Mouse (Mus musculus): ENCODE results near the gene Cacng1.

Gene Cacng1

DNA sequence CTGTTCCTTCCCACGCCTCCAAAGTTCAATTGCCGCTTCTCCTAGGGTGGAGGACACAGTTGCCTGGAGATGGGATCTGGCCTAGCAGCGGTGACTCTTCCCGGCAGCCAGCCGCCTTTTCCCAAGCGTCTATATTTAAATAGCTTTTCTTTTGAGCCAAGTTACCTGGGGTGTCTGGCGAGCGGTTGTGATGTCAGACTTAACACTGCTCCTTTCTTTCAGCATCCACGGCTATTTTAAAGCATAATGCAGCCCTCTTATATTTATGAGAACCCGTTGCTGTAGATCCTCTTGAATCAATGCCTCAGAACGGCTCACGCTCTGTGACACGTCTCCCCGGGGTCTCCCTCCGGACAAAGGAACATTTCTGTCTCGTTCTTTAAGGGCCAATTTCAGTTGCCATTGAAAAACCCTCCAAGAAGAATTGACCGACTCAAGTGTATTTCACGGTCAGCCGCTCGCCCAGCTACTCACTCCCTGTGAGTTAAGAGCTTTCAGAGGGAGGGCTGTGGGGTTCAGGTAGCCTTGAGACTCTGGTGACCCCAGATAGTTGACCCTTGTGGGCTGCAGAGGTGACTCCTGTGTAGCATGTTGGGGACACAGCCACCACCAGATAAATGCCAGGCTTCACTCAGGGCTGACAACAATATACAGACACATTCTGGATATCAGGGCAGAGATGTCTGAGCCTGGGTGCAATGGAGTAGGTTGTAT is 8.3 kb downstream of the Cacng1 start:
- no peak for DNase-seq

DNA sequence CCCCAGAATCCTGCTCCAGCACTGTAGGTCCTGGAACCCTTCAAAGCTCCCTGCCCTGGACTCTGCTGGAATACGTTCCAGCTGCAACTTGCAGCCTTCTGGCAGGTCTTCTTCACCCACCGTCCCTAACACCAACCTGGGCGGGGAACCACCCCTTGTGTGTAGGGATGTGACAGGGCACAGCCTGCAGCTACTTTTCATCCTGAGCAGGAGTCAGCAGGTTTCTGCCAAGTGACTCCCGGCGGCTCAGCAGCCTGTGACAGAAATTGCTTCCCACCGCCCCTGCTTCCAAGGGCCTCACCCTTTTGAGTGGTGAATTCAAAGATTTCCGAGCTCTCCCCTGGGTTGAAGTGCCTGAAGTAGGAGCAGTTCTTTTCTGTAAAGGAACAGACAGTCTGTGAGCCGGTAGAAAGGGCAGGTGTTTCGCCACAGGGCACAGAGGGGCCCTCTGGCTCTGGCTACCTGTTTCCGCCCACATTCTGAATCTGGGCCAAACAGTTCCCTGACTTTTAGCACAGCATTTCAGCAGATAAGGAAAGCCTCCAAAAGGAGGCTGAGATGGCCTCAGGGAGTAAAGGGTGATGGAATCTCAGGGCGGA is 10.7 kb downstream of the Cacng1 start:
- peak in 1 of 2 experiments; percentile 17 for DNase-seq

- DNase-seq = no peak
Observed at GRCm38 (mm10) chr11:107705060-107705459, 11.3 kb downstream of the Cacng1 start.

- DNase-seq = peak; percentile 29 to 61
Observed at GRCm38 (mm10) chr11:107703272-107704134, 12.8 kb downstream of the Cacng1 start.

DNA sequence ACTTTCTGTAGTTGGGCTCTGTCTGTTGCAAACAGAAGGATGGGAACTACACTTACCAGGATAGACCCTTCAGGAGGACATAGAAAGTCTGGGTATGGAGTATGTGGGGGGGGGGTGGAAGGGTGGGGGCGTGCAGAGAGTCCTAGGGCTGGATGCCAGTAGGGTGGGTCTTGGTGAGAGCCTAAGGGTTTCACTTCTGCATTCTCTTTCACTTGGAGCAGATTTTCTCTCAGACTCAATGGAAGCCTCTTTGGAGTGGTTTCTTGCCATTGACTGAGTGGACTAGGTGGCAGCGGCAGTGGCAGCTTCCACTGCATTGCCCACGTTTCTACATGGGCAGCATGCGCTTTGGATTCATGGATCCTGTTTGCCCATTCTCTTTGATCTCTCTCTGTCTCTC is 16.4 kb downstream of the Cacng1 start:
- DNase-seq = no peak

DNA sequence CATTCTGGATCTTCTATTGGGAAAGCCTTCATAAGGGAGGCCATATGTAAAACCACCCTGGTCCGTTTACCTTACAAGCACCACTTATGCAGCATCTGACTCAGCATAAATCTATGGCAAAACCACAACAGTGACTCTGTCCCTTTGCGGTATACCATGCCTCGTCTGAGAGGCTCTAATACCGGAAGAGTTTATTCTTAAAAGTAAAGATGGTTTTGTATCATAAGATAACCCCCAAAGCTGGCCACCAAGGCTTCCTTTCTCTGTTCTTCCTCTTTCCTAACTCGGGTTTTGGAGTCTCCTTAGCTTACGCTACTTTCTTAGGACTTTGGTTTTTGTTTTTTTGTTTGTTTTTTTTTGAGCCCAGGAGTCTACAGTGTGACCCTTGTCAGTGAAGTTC is 23.0 kb downstream of the Cacng1 start:
- DNase-seq = no peak

GRCm38 (mm10) chr11:107691569-107691968 is 24.8 kb downstream of the Cacng1 start:
- peak; percentile 40 to 48 for DNase-seq

GRCm38 (mm10) chr11:107688480-107688879 is 27.8 kb downstream of the Cacng1 start:
- DNase-seq = no peak

- DNase-seq = no peak
Observed at GRCm38 (mm10) chr11:107686290-107686689, 30.0 kb downstream of the Cacng1 start.

- no peak for DNase-seq
Observed at GRCm38 (mm10) chr11:107683544-107684465, 32.5 kb downstream of the Cacng1 start.

GRCm38 (mm10) chr11:107682694-107683355 is 33.5 kb downstream of the Cacng1 start:
- no peak for DNase-seq

GRCm38 (mm10) chr11:107676207-107676940 is 39.9 kb downstream of the Cacng1 start:
- no peak for DNase-seq

- DNase-seq = no peak
Observed at GRCm38 (mm10) chr11:107675246-107675645, 41.1 kb downstream of the Cacng1 start.

- no peak for DNase-seq
Observed at GRCm38 (mm10) chr11:107674601-107675000, 41.7 kb downstream of the Cacng1 start.

- DNase-seq = no peak
Observed at GRCm38 (mm10) chr11:107674006-107674405, 42.3 kb downstream of the Cacng1 start.

DNA sequence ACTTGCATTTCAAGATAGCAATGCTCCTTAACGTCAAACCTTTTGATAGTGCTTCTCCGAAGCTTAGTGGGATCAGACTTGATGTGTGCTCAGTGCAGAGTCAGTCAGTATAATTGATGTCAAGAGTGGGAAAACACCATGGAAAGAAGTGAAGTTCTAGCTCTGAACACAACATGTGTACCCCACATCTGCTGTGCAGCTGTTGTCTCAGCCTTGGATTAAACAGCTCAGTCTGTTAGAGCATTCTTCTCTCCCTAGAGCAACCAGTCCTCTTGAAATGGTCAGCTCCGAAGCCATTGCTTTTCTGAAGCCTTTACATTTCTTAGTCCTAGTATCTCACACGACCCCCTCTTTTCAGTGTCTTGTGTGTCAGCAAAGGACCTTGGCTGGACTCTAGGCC is 47.3 kb downstream of the Cacng1 start:
- DNase-seq = no peak

DNA sequence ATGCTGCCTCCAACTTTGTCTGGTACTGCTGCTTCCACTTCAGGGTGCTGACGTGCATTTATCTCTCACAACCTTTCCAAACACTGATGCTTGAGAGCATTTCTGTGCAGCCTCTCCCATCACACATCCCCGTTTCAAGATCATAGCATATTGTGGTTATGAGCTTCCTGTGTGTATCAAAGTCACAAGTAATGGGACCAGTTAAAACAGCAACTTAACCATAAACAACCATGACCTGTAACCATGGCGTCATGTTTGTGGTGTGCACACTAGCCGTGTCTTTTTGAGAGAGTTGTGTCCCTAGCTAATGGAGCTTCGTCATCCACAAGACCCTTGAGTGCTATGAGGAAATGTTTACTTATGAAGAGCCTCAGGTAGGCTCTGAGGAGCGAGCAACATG is 48.1 kb downstream of the Cacng1 start:
- DNase-seq = no peak

GRCm38 (mm10) chr11:107667542-107667941 is 48.8 kb downstream of the Cacng1 start:
- DNase-seq = no peak

- no peak for DNase-seq
Observed at GRCm38 (mm10) chr11:107662666-107663065, 53.7 kb downstream of the Cacng1 start.

- no peak for DNase-seq
Observed at GRCm38 (mm10) chr11:107660452-107660851, 55.9 kb downstream of the Cacng1 start.

GRCm38 (mm10) chr11:107657117-107657516 is 59.2 kb downstream of the Cacng1 start:
- no peak for DNase-seq
